Mouse (Mus musculus): ENCODE measurements around the gene Fignl1. TPM values are rescaled to one million over a fixed set of nuclear protein-coding genes. Genes with fewer than 3 reads are reported as not detected.

Fignl1 gene
- total and polyA plus RNA-seq, 2 experiments from 2014 or later, result 2.2 to 4.4 TPM

- H3K9me3 ChIP-seq (ENCODE audit: low read length), result no peaks in the 10 kb centered on the region
- no peaks in the 10 kb centered on the region for H3K27me3 ChIP-seq (ENCODE audit: insufficient read depth, low read length)
- no peak for TF ChIP-seq CTCF (IDR thresholded peaks at IDR 0.05)
- H3K4me1 ChIP-seq (ENCODE audit: insufficient read depth, low read length), result peaks cover 6% of the 10 kb centered on the region; the same call in 1 of the 2 replicates
- ATAC-seq (ENCODE audit: low FRiP score) (no peak), DNase-seq (ENCODE audit: low spot score) (no peak)
- no peak overlapping the region for H3K9ac ChIP-seq (replicated peaks; ENCODE audit: low read length, poor library complexity, severe bottlenecking)
- WGBS, result 79% methylated on average over 6 of the region's 6 CpGs
- H3K36me3 ChIP-seq (ENCODE audit: insufficient read depth, low read length), result no peaks in the 10 kb centered on the region
- no peak overlapping the region for H3K4me2 ChIP-seq (ENCODE audit: low read depth, low read length, poor library complexity, severe bottlenecking)
- H3K27ac ChIP-seq (ENCODE audit: low read depth, low read length), result no peak overlapping the region
- H3K4me3 ChIP-seq (ENCODE audit: low read depth, low read length), result no peak overlapping the region
These were observed 16.9 kb upstream of the Fignl1 start for GRCm38 (mm10) chr11:11825670-11826069.

- Histone ChIP-seq H3K4me1 (ENCODE audit: insufficient read depth, low read length) (peaks cover 7% of the 10 kb centered on the region; the same call in 1 of the 2 replicates), H3K27me3 (ENCODE audit: insufficient read depth, low read length) (no peaks in the 10 kb centered on the region), H3K4me2 (ENCODE audit: low read depth, low read length, poor library complexity, severe bottlenecking) (no peak overlapping the region), H3K9me3 (ENCODE audit: low read length) (no peaks in the 10 kb centered on the region), H3K36me3 (ENCODE audit: insufficient read depth, low read length) (no peaks in the 10 kb centered on the region), H3K4me3 (ENCODE audit: low read depth, low read length) (no peak overlapping the region), H3K27ac (ENCODE audit: low read depth, low read length) (no peak overlapping the region), H3K9ac (replicated peaks; ENCODE audit: low read length, poor library complexity, severe bottlenecking) (no peak overlapping the region)
- 53% methylated on average over 3 of the region's 3 CpGs for WGBS
- TF ChIP-seq CTCF (IDR thresholded peaks at IDR 0.05), result no peak
- DNase-seq (ENCODE audit: low spot score) (no peak), ATAC-seq (ENCODE audit: low FRiP score) (no peak)
These were observed 16.3 kb upstream of the Fignl1 start for GRCm38 (mm10) chr11:11824970-11825635.

GRCm38 (mm10) chr11:11823980-11824911, 15.5 kb upstream of the Fignl1 start:
- WGBS, result 42% methylated on average over 12 of the region's 12 CpGs
- Histone ChIP-seq H3K9ac (replicated peaks; ENCODE audit: low read length, poor library complexity, severe bottlenecking) (no peak overlapping the region), H3K9me3 (ENCODE audit: low read length) (no peaks in the 10 kb centered on the region), H3K27ac (ENCODE audit: low read depth, low read length) (no peak overlapping the region), H3K4me2 (ENCODE audit: low read depth, low read length, poor library complexity, severe bottlenecking) (no peak overlapping the region), H3K4me3 (ENCODE audit: low read depth, low read length) (no peak overlapping the region), H3K4me1 (ENCODE audit: insufficient read depth, low read length) (peaks cover 7% of the 10 kb centered on the region; the same call in 1 of the 2 replicates), H3K36me3 (ENCODE audit: insufficient read depth, low read length) (no peaks in the 10 kb centered on the region), H3K27me3 (ENCODE audit: insufficient read depth, low read length) (no peaks in the 10 kb centered on the region)
- DNase-seq (ENCODE audit: low spot score) (no peak), ATAC-seq (ENCODE audit: low FRiP score) (no peak)
- TF ChIP-seq CTCF (IDR thresholded peaks at IDR 0.05), result no peak

GRCm38 (mm10) chr11:11822181-11823095, 13.7 kb upstream of the Fignl1 start:
- no peak for TF ChIP-seq CTCF (IDR thresholded peaks at IDR 0.05)
- 16% methylated on average over 20 of the region's 20 CpGs for WGBS

GRCm38 (mm10) chr11:11821387-11821975, 12.7 kb upstream of the Fignl1 start:
- Histone ChIP-seq H3K27me3 (ENCODE audit: insufficient read depth, low read length) (no peaks in the 10 kb centered on the region), H3K4me3 (ENCODE audit: low read depth, low read length) (0 out of 2 replicates have a peak overlapping the region, but pooled peaks have one; percentile 1), H3K27ac (ENCODE audit: low read depth, low read length) (peak overlapping the region; percentile 65), H3K9me3 (ENCODE audit: low read length) (no peaks in the 10 kb centered on the region), H3K9ac (replicated peaks; ENCODE audit: low read length, poor library complexity, severe bottlenecking) (peak overlapping the region; percentile 36; the same call in 1 of the 2 replicates), H3K4me1 (ENCODE audit: insufficient read depth, low read length) (0 out of 2 replicates have a peak, but pooled peaks cover 7% of the 10 kb centered on the region), H3K36me3 (ENCODE audit: insufficient read depth, low read length) (no peaks in the 10 kb centered on the region), H3K4me2 (ENCODE audit: low read depth, low read length, poor library complexity, severe bottlenecking) (peak overlapping the region; percentile 39)
- no peak for TF ChIP-seq CTCF (IDR thresholded peaks at IDR 0.05)
- peak; percentile 88 for DNase-seq (ENCODE audit: low spot score)
- peak; percentile 78 for ATAC-seq (ENCODE audit: low FRiP score)
- WGBS, result 7% methylated on average over 16 of the region's 16 CpGs

More at GRCm38 (mm10) chr11:11822181-11823095, 13.7 kb upstream of the Fignl1 start:
- Histone ChIP-seq H3K4me1 (ENCODE audit: insufficient read depth, low read length) (0 out of 2 replicates have a peak, but pooled peaks cover 7% of the 10 kb centered on the region), H3K4me3 (ENCODE audit: low read depth, low read length) (no peak overlapping the region), H3K9ac (replicated peaks; ENCODE audit: low read length, poor library complexity, severe bottlenecking) (peak overlapping the region; percentile 36), H3K4me2 (ENCODE audit: low read depth, low read length, poor library complexity, severe bottlenecking) (peak overlapping the region; percentile 39; the same call in 1 of the 2 replicates), H3K27me3 (ENCODE audit: insufficient read depth, low read length) (no peaks in the 10 kb centered on the region), H3K27ac (ENCODE audit: low read depth, low read length) (peak overlapping the region; percentile 65), H3K9me3 (ENCODE audit: low read length) (no peaks in the 10 kb centered on the region), H3K36me3 (ENCODE audit: insufficient read depth, low read length) (no peaks in the 10 kb centered on the region)
- DNase-seq (ENCODE audit: low spot score), result no peak
- ATAC-seq (ENCODE audit: low FRiP score), result peak; percentile 35; the same call in 1 of the 2 replicates
